29 mouse cellular contexts compared by ENCODE assay signal in the genomic region with DNA sequence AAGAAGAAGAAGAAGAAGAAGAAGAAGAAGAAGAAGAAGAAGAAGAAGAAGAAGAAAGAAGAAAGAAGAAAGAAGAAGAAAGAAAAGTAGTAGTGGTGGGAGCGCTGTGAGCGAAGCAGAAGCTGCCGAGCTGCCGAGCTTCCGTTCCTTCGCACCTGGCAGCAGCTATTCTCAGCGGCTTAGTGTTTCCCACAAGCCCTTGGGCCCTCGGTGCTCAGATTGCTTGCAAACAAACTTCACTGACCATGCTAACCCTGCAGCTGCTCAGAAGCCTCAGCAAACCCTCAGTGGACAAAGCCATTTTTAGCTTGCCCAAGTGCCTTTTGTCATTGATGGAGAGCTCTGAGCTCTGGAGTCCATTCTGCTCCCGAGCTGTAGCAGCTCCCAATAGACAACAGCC. TPM values are rescaled to one million over a fixed set of nuclear protein-coding genes. Genes with fewer than 3 reads are reported as not detected.
DNase-seq lines count a peak whose midpoint lies in the region; ATAC-seq and TF ChIP-seq lines count a peak whose summit lies in the region.
"Had no signal": no experiment of that assay in that cellular context is flagged by ENCODE, and none has a peak within 500 bp of the region (broad histone marks: within the 10 kb centered on the region; RNA-seq: fewer than 3 reads in every experiment).

No protein-coding gene starts in this region.

- no peak for TF ChIP-seq POLR2A in limb, embryonic 14.5 days (IDR thresholded peaks at IDR 0.05; ENCODE audit: borderline replicate concordance, extremely low read depth, insufficient read depth, insufficient read length)

- H3K9ac ChIP-seq in heart, embryonic 12.5 days = no peak overlapping the region
- no peak overlapping the region for H3K9ac ChIP-seq in limb, embryonic 14.5 days (ENCODE audit: low read depth, low read length, severe bottlenecking)
- H3K9ac ChIP-seq: hindbrain, embryonic 15.5 days; kidney, embryonic 15.5 days; limb, embryonic 15.5 days; liver, embryonic 13.5 days; midbrain, embryonic 15.5 days; neural tube, embryonic 13.5 days had no signal

- intact Hi-C loops in gastrocnemius, adult 2 months (cut with DNase I) = no loop called here

- no peak for ATAC-seq in heart, embryonic 12.5 days (ENCODE audit: insufficient number of reproducible peaks, low FRiP score)
- peak; percentile 57; the same call in 1 of the 2 replicates for ATAC-seq in limb, embryonic 14.5 days (ENCODE audit: low FRiP score, low read depth)
- ATAC-seq: forebrain, embryonic 14.5 days; inflammation-experienced regulatory T-cells, adult 6 months; midbrain, embryonic 15.5 days; Patski had no signal

- H3K4me1 ChIP-seq in heart, embryonic 12.5 days (replicated peaks) = 0 out of 2 replicates have a peak, but pooled peaks cover 3% of the 10 kb centered on the region
- H3K4me1 ChIP-seq in limb, embryonic 14.5 days (ENCODE audit: control insufficient read depth, insufficient read depth, low read length) = no peaks in the 10 kb centered on the region
- no peaks in the 10 kb centered on the region for H3K4me1 ChIP-seq in limb, embryonic 10.5 days
- H3K4me1 ChIP-seq: hindbrain, embryonic 10.5 days; hindbrain, embryonic 15.5 days; kidney, embryonic 15.5 days; limb, embryonic 15.5 days; liver, embryonic 13.5 days; midbrain, embryonic 15.5 days; neural tube, embryonic 13.5 days had no signal

- no peak for TF ChIP-seq CTCF in gastrocnemius, adult 2 months (IDR thresholded peaks at IDR 0.05)

- H3K9me3 ChIP-seq in heart, embryonic 12.5 days (replicated peaks) = no peaks in the 10 kb centered on the region
- no peaks in the 10 kb centered on the region for H3K9me3 ChIP-seq in limb, embryonic 14.5 days (ENCODE audit: control insufficient read depth, low read length)
- H3K9me3 ChIP-seq in limb, embryonic 10.5 days (replicated peaks) = no peaks in the 10 kb centered on the region
- H3K9me3 ChIP-seq: hindbrain, embryonic 10.5 days; hindbrain, embryonic 15.5 days; kidney, embryonic 15.5 days; limb, embryonic 15.5 days; liver, embryonic 13.5 days; midbrain, embryonic 15.5 days; neural tube, embryonic 13.5 days had no signal

- no peaks in the 10 kb centered on the region for H3K36me3 ChIP-seq in heart, embryonic 12.5 days
- no peaks in the 10 kb centered on the region for H3K36me3 ChIP-seq in limb, embryonic 14.5 days (ENCODE audit: control insufficient read depth, insufficient read depth, low read length)
- H3K36me3 ChIP-seq in limb, embryonic 10.5 days = 0 out of 2 replicates have a peak, but pooled peaks cover 3% of the 10 kb centered on the region
- H3K36me3 ChIP-seq: hindbrain, embryonic 10.5 days; hindbrain, embryonic 15.5 days; kidney, embryonic 15.5 days; limb, embryonic 15.5 days; liver, embryonic 13.5 days; midbrain, embryonic 15.5 days; neural tube, embryonic 13.5 days had no signal

- no peak overlapping the region for H3K27ac ChIP-seq in heart, embryonic 12.5 days (ENCODE audit: poor library complexity, severe bottlenecking)
- H3K27ac ChIP-seq in limb, embryonic 14.5 days (replicated peaks; ENCODE audit: low read depth, low read length) = no peak overlapping the region
- H3K27ac ChIP-seq in limb, embryonic 10.5 days = no peak overlapping the region
- H3K27ac ChIP-seq in gastrocnemius, adult 2 months = no peak overlapping the region
- H3K27ac ChIP-seq: hindbrain, embryonic 10.5 days; hindbrain, embryonic 15.5 days; kidney, embryonic 15.5 days; limb, embryonic 15.5 days; liver, embryonic 13.5 days; midbrain, embryonic 15.5 days; neural tube, embryonic 13.5 days had no signal

- DNase-seq in heart, adult 9 months (ENCODE audit: low spot score in 2 of 2) = no peak
- peak; percentile 13 for DNase-seq in limb, embryonic 14.5 days (ENCODE audit: low spot score)
- no peak for DNase-seq in limb, embryonic 10.5 days (ENCODE audit: low spot score)
- DNase-seq in gastrocnemius, adult 2 months = peak; percentile 54
- peak; percentile 47 for DNase-seq in skeletal muscle tissue, adult 2 months (ENCODE audit: low read depth, low spot score)
- DNase-seq in thymus, postnatal 14 days = no peak
- DNase-seq: adrenal gland, postnatal 25 days; cerebellum, adult 18-20 months; cerebellum, postnatal 10 days; kidney, adult 18-20 months; kidney, postnatal 25 days; liver, embryonic 13.5 days; lung, adult 18-20 months; lung, postnatal 14 days; right cerebral cortex, postnatal 4 days; thymus, adult 2 months; thymus, postnatal 4 days had no signal

- no peak overlapping the region for H3K4me3 ChIP-seq in heart, embryonic 12.5 days
- no peak overlapping the region for H3K4me3 ChIP-seq in limb, embryonic 14.5 days (replicated peaks; ENCODE audit: low read length)
- no peak overlapping the region for H3K4me3 ChIP-seq in limb, embryonic 10.5 days
- H3K4me3 ChIP-seq in gastrocnemius, adult 2 months = peak overlapping the region; percentile 38; the same call in 1 of the 2 replicates
- H3K4me3 ChIP-seq: hindbrain, embryonic 10.5 days; hindbrain, embryonic 15.5 days; kidney, embryonic 15.5 days; limb, embryonic 15.5 days; liver, embryonic 13.5 days; midbrain, embryonic 15.5 days; neural tube, embryonic 13.5 days had no signal

- H3K27me3 ChIP-seq in heart, embryonic 12.5 days (replicated peaks) = no peaks in the 10 kb centered on the region
- no peaks in the 10 kb centered on the region for H3K27me3 ChIP-seq in limb, embryonic 14.5 days (ENCODE audit: control insufficient read depth, insufficient read depth, low read length)
- no peaks in the 10 kb centered on the region for H3K27me3 ChIP-seq in limb, embryonic 10.5 days (ENCODE audit: low read depth, poor library complexity, severe bottlenecking)
- H3K27me3 ChIP-seq: hindbrain, embryonic 15.5 days; kidney, embryonic 15.5 days; limb, embryonic 15.5 days; liver, embryonic 13.5 days; midbrain, embryonic 15.5 days; neural tube, embryonic 13.5 days had no signal

- 66% methylated on average over 9 of the region's 9 CpGs for WGBS in heart, embryonic 12.5 days
- WGBS in limb, embryonic 14.5 days = 83% methylated on average over 9 of the region's 9 CpGs
- 90% methylated on average over 9 of the region's 9 CpGs for WGBS in limb, embryonic 10.5 days

- H3K4me2 ChIP-seq in heart, embryonic 12.5 days = peak overlapping the region; percentile 19; the same call in 1 of the 2 replicates
- H3K4me2 ChIP-seq in limb, embryonic 14.5 days (replicated peaks; ENCODE audit: low read depth, low read length, severe bottlenecking) = no peak overlapping the region
- H3K4me2 ChIP-seq: heart, embryonic 11.5 days; hindbrain, embryonic 15.5 days; kidney, embryonic 15.5 days; limb, embryonic 15.5 days; liver, embryonic 13.5 days; midbrain, embryonic 15.5 days; neural tube, embryonic 13.5 days had no signal

RNA-seq across cellular contexts. Expression of a gene that starts 54.1 kb away (rescaled TPM):
- 10.0 TPM in 2 replicates for polyA plus RNA-seq in heart, embryonic 12.5 days (2016; fragmentation: Nextera tagmentation; extraction: Ambion mirVana)
- polyA plus RNA-seq in limb, embryonic 14.5 days (2012; rRNA removed) = 16.8 and 20.2 TPM in 2 replicates
- 22.3 and 25.8 TPM in 2 replicates for polyA plus RNA-seq in limb, embryonic 14.5 days (2014; fragmentation: Nextera tagmentation; extraction: Ambion mirVana)
- polyA plus RNA-seq in limb, embryonic 10.5 days (2016; fragmentation: Nextera tagmentation; extraction: Ambion mirVana) = 12.8 and 16.4 TPM in 2 replicates
- total RNA-seq in gastrocnemius, adult 2 months (2021) = 10 to 100 TPM; 14.1 to 25.2 TPM
- total RNA-seq: MEL had no signal

Comparison
In these comparisons a context has a peak if more than half of its experiments do, and no peak if none do; other contexts are left out.
1. DNase-seq: peak in limb, embryonic 14.5 days (single experiment), gastrocnemius, adult 2 months (single experiment) and skeletal muscle tissue, adult 2 months (single experiment); none in heart, adult 9 months (0 of 2), limb, embryonic 10.5 days (single experiment) and thymus, postnatal 14 days (single experiment).